Mouse (Mus musculus) midbrain, postnatal 0 days (tissue): ENCODE measurements around the gene Cbarp. TPM values are rescaled to one million over a fixed set of nuclear protein-coding genes. Genes with fewer than 3 reads are reported as not detected.

Source experiments
- ATAC-seq: fragments of 200-750 bp; cut with Nextera tagmentation; 2 replicates; pipeline ENCODE4 v1.8.0; 2017; ENCODE audit warnings: moderate number of reproducible peaks, mild to moderate bottlenecking, moderate TSS enrichment, moderate library complexity; ENCODE audit not compliant: low FRiP score
- DNase-seq: peaks from one replicate; pipeline ENCODE4 v3.0.0-alpha.2; 2015; ENCODE audit warnings: low spot score
- H3K27ac ChIP-seq: fragments of 300-500 bp; sonication (generic); 2 replicates; pipeline ENCODE4 v1.5.1; 2014; ENCODE audit warnings: low read depth, mild to moderate bottlenecking, low read length, mixed read lengths
- H3K27me3 ChIP-seq: fragments of 300-500 bp; sonication (generic); 2 replicates; pipeline ENCODE4 v1.6.1; 2014; ENCODE audit warnings: low read length, control low read depth, mixed read lengths; ENCODE audit not compliant: insufficient read depth
- H3K36me3 ChIP-seq: fragments of 300-500 bp; sonication (generic); 2 replicates; pipeline ENCODE4 v1.6.1; 2014; ENCODE audit warnings: low read length, control low read depth, mixed read lengths; ENCODE audit not compliant: insufficient read depth
- H3K4me1 ChIP-seq: fragments of 300-500 bp; sonication (generic); 2 replicates; pipeline ENCODE4 v1.6.1; 2014; ENCODE audit warnings: mild to moderate bottlenecking, control low read depth, antibody characterized with exemption, low read length, mixed read lengths; ENCODE audit not compliant: insufficient read depth
- H3K4me2 ChIP-seq: fragments of 300-500 bp; sonication (generic); 2 replicates; pipeline ENCODE4 v1.6.1; 2014; ENCODE audit warnings: low read depth, mild to moderate bottlenecking, low read length, mixed read lengths; ENCODE audit not compliant: poor library complexity, severe bottlenecking
- H3K4me3 ChIP-seq: fragments of 300-500 bp; sonication (generic); 2 replicates; pipeline ENCODE4 v1.5.1; 2014; ENCODE audit warnings: low read depth, mild to moderate bottlenecking, low read length, moderate library complexity
- H3K9ac ChIP-seq: fragments of 300-500 bp; sonication (generic); replicated peaks from 2 replicates; pipeline ENCODE4 v1.6.1; 2014; ENCODE audit warnings: mild to moderate bottlenecking, low read length, moderate library complexity, mixed read lengths; ENCODE audit not compliant: poor library complexity, severe bottlenecking
- H3K9me3 ChIP-seq: fragments of 300-500 bp; sonication (generic); 2 replicates; pipeline ENCODE4 v1.6.1; 2016; ENCODE audit warnings: low read length, control low read depth
- CTCF ChIP-seq: IDR thresholded peaks from 2 replicates; pipeline ENCODE4 v1.5.1; 2016; ENCODE audit warnings: antibody characterized with exemption, mild to moderate bottlenecking
- WGBS: fragments of 180-500 bp; shearing (Covaris S2); extraction: QIAGEN DNeasy Blood & Tissue Kit; methylation state at CpG from one replicate; pipeline ENCODE4 v1.1.7; 2014; 5-methylcytosine and 5-hydroxymethylcytosine counted together
- polyA plus RNA-seq: library from polyadenylated mRNA; unstranded; fragments of >200 nt; fragmentation: Nextera tagmentation; extraction: Ambion mirVana; gene quantifications from 2 replicates; pipeline ENCODE4 v1.2.1, GENCODE M21; 2015
- total RNA-seq: library from RNA; depleted of rRNA; stranded (reverse); fragments of >200 nt; gene quantifications from 2 replicates; pipeline ENCODE4 v1.2.3, GENCODE M21; 2014

Gene Cbarp
- total and polyA plus RNA-seq, 2 experiments from 2014 or later, result 120 to 273 TPM

DNA sequence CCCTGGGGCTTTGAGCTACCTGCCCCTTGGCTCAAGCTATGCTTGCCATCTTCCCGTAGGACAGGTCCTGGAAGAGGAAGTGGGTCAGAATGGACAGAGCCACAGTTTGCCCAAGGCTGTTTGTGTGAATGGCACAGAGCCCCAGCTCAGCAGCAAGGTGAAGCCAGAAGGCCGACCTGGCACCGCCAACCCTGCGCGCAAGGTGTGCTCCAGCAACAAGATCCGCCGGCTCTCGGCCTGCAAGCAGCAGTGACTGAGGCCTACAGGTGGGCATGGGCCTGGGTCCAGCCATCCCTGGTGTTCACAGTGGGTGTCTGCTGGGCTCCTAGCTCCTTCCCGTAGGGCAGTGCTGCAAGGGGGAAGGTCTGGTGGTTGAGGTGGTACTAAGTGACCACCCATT lies 10.8 kb downstream of the Cbarp start:
- ATAC-seq, result no peak
- Histone ChIP-seq H3K27me3 (no peaks in the 10 kb centered on the region), H3K9me3 (no peaks in the 10 kb centered on the region), H3K4me2 (no peak overlapping the region), H3K27ac (no peak overlapping the region), H3K36me3 (peaks cover 88% of the 10 kb centered on the region), H3K4me3 (no peak overlapping the region), H3K4me1 (0 out of 2 replicates have a peak, but pooled peaks cover 5% of the 10 kb centered on the region), H3K9ac (no peak overlapping the region)
- TF ChIP-seq CTCF, result no peak
- no peak for DNase-seq
- WGBS, result 90% methylated on average over 9 of the region's 9 CpGs

DNA sequence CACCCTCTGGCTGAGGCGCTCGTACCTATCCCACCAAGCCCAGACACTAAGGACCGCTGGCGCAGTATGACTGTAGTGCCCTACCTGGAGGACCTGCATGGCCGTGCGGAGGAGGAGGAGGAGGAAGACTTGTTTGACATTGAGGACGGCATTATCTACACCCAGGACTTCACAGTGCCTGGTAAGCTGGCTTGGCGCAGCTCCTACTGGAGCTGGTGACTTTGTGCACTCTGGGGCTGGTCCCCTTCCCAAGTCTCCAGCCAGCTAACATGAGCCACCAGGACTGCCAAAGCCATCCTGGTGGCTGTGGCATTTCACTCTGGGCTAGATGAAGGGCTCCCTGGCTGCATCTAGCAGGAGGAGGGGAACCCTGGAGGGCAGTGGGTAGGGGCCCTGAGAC lies 12.7 kb downstream of the Cbarp start:
- no peak overlapping the region for H3K9ac ChIP-seq
- H3K36me3 ChIP-seq, result peaks cover 72% of the 10 kb centered on the region
- H3K9me3 ChIP-seq, result no peaks in the 10 kb centered on the region
- DNase-seq, result no peak
- no peak for ATAC-seq
- 98% methylated on average over 8 of the region's 8 CpGs for WGBS
- no peaks in the 10 kb centered on the region for H3K27me3 ChIP-seq
- H3K4me2 ChIP-seq, result no peak overlapping the region
- H3K4me3 ChIP-seq, result no peak overlapping the region
- no peak overlapping the region for H3K27ac ChIP-seq
- no peak for TF ChIP-seq CTCF
- 0 out of 2 replicates have a peak, but pooled peaks cover 5% of the 10 kb centered on the region for H3K4me1 ChIP-seq

- H3K27ac ChIP-seq, result no peak overlapping the region
- ATAC-seq (no peak), DNase-seq (no peak)
- H3K27me3 ChIP-seq, result no peaks in the 10 kb centered on the region
- WGBS, result 96% methylated on average over 9 of the region's 9 CpGs
- no peaks in the 10 kb centered on the region for H3K9me3 ChIP-seq
- H3K4me3 ChIP-seq, result no peak overlapping the region
- no peak overlapping the region for H3K4me2 ChIP-seq
- peaks cover 44% of the 10 kb centered on the region for H3K36me3 ChIP-seq
- no peak for TF ChIP-seq CTCF
- no peaks in the 10 kb centered on the region for H3K4me1 ChIP-seq
- H3K9ac ChIP-seq, result peak overlapping the region; percentile 39; the same call in 1 of the 2 replicates
Observed at GRCm38 (mm10) chr10:80123932-80124562, 16.6 kb downstream of the Cbarp start.

GRCm38 (mm10) chr10:80121639-80122038 lies 19.0 kb downstream of the Cbarp start:
- Histone ChIP-seq H3K4me2 (no peak overlapping the region), H3K9ac (no peak overlapping the region), H3K27me3 (no peaks in the 10 kb centered on the region), H3K27ac (no peak overlapping the region), H3K4me1 (peaks cover 14% of the 10 kb centered on the region), H3K4me3 (no peak overlapping the region), H3K9me3 (no peaks in the 10 kb centered on the region), H3K36me3 (peaks cover 21% of the 10 kb centered on the region)
- no peak for ATAC-seq
- 87% methylated on average over 2 of the region's 2 CpGs for WGBS
- TF ChIP-seq CTCF, result no peak
- no peak for DNase-seq

- 79% methylated on average over 2 of the region's 2 CpGs for WGBS
- H3K9me3 ChIP-seq, result no peaks in the 10 kb centered on the region
Observed at GRCm38 (mm10) chr10:80120146-80120545, 20.5 kb downstream of the Cbarp start.

DNA sequence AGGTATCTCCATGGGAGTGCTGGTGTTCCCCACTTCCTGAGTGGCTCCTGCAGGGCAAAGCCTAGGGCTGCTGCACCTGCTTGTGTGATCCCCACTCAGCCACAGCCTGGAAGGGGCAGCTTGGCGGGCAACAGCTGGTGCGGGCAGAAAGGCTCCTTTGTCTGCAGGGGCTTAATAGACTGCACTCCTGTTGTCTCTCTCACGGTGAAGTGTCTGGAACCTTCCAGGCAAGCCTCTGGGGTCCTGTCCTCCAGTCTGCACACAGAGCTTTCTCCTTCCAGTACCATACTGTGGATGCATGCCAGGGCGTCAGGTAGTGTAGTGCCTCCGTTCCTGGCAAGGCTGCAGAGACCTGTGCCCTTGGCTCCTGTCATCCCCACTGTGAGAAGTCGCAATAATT lies 22.1 kb downstream of the Cbarp start:
- Histone ChIP-seq H3K9ac (0 out of 2 replicates have a peak overlapping the region, but pooled peaks have one; percentile 0), H3K4me1 (peaks cover 14% of the 10 kb centered on the region), H3K4me3 (no peak overlapping the region), H3K4me2 (no peak overlapping the region), H3K36me3 (peaks cover 4% of the 10 kb centered on the region; the same call in 1 of the 2 replicates), H3K9me3 (no peaks in the 10 kb centered on the region), H3K27me3 (no peaks in the 10 kb centered on the region), H3K27ac (no peak overlapping the region; the same call in 1 of the 2 replicates)
- DNase-seq (peak; percentile 16), ATAC-seq (no peak)
- WGBS, result 42% methylated on average over 6 of the region's 6 CpGs
- no peak for TF ChIP-seq CTCF

More at GRCm38 (mm10) chr10:80120146-80120545, 20.5 kb downstream of the Cbarp start:
- Histone ChIP-seq H3K36me3 (peaks cover 8% of the 10 kb centered on the region; the same call in 1 of the 2 replicates), H3K4me2 (no peak overlapping the region), H3K9ac (no peak overlapping the region), H3K27me3 (no peaks in the 10 kb centered on the region), H3K27ac (no peak overlapping the region), H3K4me1 (peaks cover 14% of the 10 kb centered on the region), H3K4me3 (no peak overlapping the region)
- DNase-seq, result no peak
- no peak for TF ChIP-seq CTCF
- ATAC-seq, result no peak
